Mouse (Mus musculus) layer of hippocampus, postnatal 10 days (tissue): Measurements from ENCODE around the gene Rdh19. TPM values are rescaled to one million over a fixed set of nuclear protein-coding genes. Genes with fewer than 3 reads are reported as not detected.
"Not testable (repeated sequence)": the region's sequence is repeated elsewhere in the genome, so short reads cannot be mapped to it uniquely, and the experiment has no call there.

Experiments
- DNase-seq, 2 experiments: peaks; one replicate each; pipeline ENCODE4 v3.0.0; 2021; ENCODE audit warnings: low spot score in 2 of 2
- total RNA-seq, 2 experiments: library from RNA; stranded (reverse); gene quantifications; 2 replicates each; pipeline ENCODE4 v1.2.3; 2021

The Rdh19 gene
- total RNA-seq, 2 experiments from 2014 or later, result not detected

GRCm38 (mm10) chr10:127879155-127879688, 29.5 kb downstream of the Rdh19 start:
- DNase-seq, result no peak

- DNase-seq, result no peak
These were observed 31.3 kb downstream of the Rdh19 start for GRCm38 (mm10) chr10:127881041-127881440.

GRCm38 (mm10) chr10:127886551-127886950, 36.8 kb downstream of the Rdh19 start:
- DNase-seq, result no peak

- no peak for DNase-seq
These were observed 37.2 kb downstream of the Rdh19 start for GRCm38 (mm10) chr10:127886971-127887370.

- no peak for DNase-seq
These were observed 38.9 kb downstream of the Rdh19 start, which contains the start of gene Rdh7 for GRCm38 (mm10) chr10:127888605-127889004. Rdh7 (minus strand) TSS chr10:127888817.

GRCm38 (mm10) chr10:127891481-127891880, 41.8 kb downstream of the Rdh19 start:
- DNase-seq, result no peak

- DNase-seq, result not testable (repeated sequence)
These were observed 43.7 kb downstream of the Rdh19 start for GRCm38 (mm10) chr10:127893163-127894022.

GRCm38 (mm10) chr10:127896705-127897104, 47.0 kb downstream of the Rdh19 start:
- no peak for DNase-seq

- no peak for DNase-seq
These were observed 47.8 kb downstream of the Rdh19 start for GRCm38 (mm10) chr10:127897506-127897905.

GRCm38 (mm10) chr10:127898218-127898617, 48.5 kb downstream of the Rdh19 start, which contains the start of gene Sdr9c7:
Sdr9c7 (plus strand) TSS chr10:127898518.
- DNase-seq, result no peak

GRCm38 (mm10) chr10:127899783-127900182, 50.1 kb downstream of the Rdh19 start:
- no peak for DNase-seq

- no peak for DNase-seq
These were observed 52.0 kb downstream of the Rdh19 start for GRCm38 (mm10) chr10:127901751-127902150.

- no peak for DNase-seq
These were observed 53.4 kb downstream of the Rdh19 start for GRCm38 (mm10) chr10:127903116-127903515.

- DNase-seq, result peak; percentile 8 to 38
These were observed 55.2 kb downstream of the Rdh19 start for GRCm38 (mm10) chr10:127904718-127905446.

- no peak for DNase-seq
These were observed 56.4 kb downstream of the Rdh19 start for GRCm38 (mm10) chr10:127906138-127906537.

GRCm38 (mm10) chr10:127907386-127907951, 57.7 kb downstream of the Rdh19 start:
- DNase-seq, result no peak

Other genes starting within 250 kb of the Rdh19 start
- 100 to 1,000 TPM; 263 to 291 TPM for gene Lrp1, start 228.8 kb upstream of the Rdh19 start, total RNA-seq
- gene Stat6, start 206.9 kb upstream of the Rdh19 start, total RNA-seq, result 1 to 10 TPM; 6.9 to 7.1 TPM
- 1 to 10 TPM; 4.0 to 5.5 TPM for gene Nemp1, start 183.0 kb upstream of the Rdh19 start, total RNA-seq
- gene Nab2, start 181.4 kb upstream of the Rdh19 start, total RNA-seq, result 10 to 100 TPM; 32.3 to 36.2 TPM
- gene Myo1a, start 144.8 kb upstream of the Rdh19 start, total RNA-seq, result under 1 TPM; 0.55 to 0.98 TPM
- gene Tac2, start 125.5 kb upstream of the Rdh19 start, total RNA-seq, result 1 to 10 TPM; 5.7 to 6.9 TPM
- gene Zbtb39, start 110.4 kb upstream of the Rdh19 start, total RNA-seq, result 10 to 100 TPM; 10.4 to 10.7 TPM
- 1 to 10 TPM; 1.0 to 1.8 TPM for gene Gpr182, start 98.2 kb upstream of the Rdh19 start, total RNA-seq
- under 1 TPM; 0.16 TPM for gene Rdh1, start 90.2 kb upstream of the Rdh19 start, total RNA-seq
- under 1 TPM in 1 of 2 experiments, not detected in 1; 0.23 TPM for gene Rdh16f1, start 90.1 kb upstream of the Rdh19 start, total RNA-seq
- gene Rdh9, start 73.5 kb upstream of the Rdh19 start, total RNA-seq, result under 1 TPM; 0.33 to 0.50 TPM
- under 1 TPM in 1 of 2 experiments, not detected in 1; 0.11 TPM for gene Rdh16, start 48.8 kb upstream of the Rdh19 start, total RNA-seq
- gene Rdh16f2, start 16.5 kb downstream of the Rdh19 start, total RNA-seq, result not detected
- gene Rdh7, start 38.9 kb downstream of the Rdh19 start, total RNA-seq, result not detected
- not detected for gene Sdr9c7, start 48.6 kb downstream of the Rdh19 start, total RNA-seq
- not detected for gene Hsd17b6, start 157.7 kb downstream of the Rdh19 start, total RNA-seq
- 1 to 10 TPM; 8.0 to 9.7 TPM for gene Prim1, start 165.2 kb downstream of the Rdh19 start, total RNA-seq
- 100 to 1,000 TPM; 350 to 389 TPM for gene Naca, start 185.6 kb downstream of the Rdh19 start, total RNA-seq
- gene Ptges3, start 209.0 kb downstream of the Rdh19 start, total RNA-seq, result 100 to 1,000 TPM; 166 to 168 TPM
- 1,000 to 10,000 TPM; 1,650 to 1,701 TPM for gene Atp5b, start 233.3 kb downstream of the Rdh19 start, total RNA-seq
- 10 to 100 TPM; 32.0 to 35.1 TPM for gene Baz2a, start 241.6 kb downstream of the Rdh19 start, total RNA-seq